Mouse (Mus musculus) lung, postnatal 10 days (tissue): ENCODE results near the gene Myh3.

Experiments used
- DNase-seq: peaks from one replicate; pipeline ENCODE4 v3.0.0; 2021

Myh3 gene

GRCm38 (mm10) chr11:67078000-67078399 lies at the start of gene Myh3:
Gene Myh3 (plus strand): TSS chr11:67078300.
- DNase-seq: no peak

GRCm38 (mm10) chr11:67030904-67031602 lies 47.0 kb upstream of the Myh3 start:
- peak; percentile 14 for DNase-seq

- no peak for DNase-seq
These were observed 46.5 kb upstream of the Myh3 start for GRCm38 (mm10) chr11:67031603-67031915.

GRCm38 (mm10) chr11:67034775-67035485 lies 43.2 kb upstream of the Myh3 start:
- DNase-seq: no peak

GRCm38 (mm10) chr11:67036229-67036628 lies 41.9 kb upstream of the Myh3 start:
- no peak for DNase-seq

- DNase-seq: no peak
These were observed 41.2 kb upstream of the Myh3 start for GRCm38 (mm10) chr11:67036892-67037291.

- DNase-seq: no peak
These were observed 38.3 kb upstream of the Myh3 start for GRCm38 (mm10) chr11:67039799-67040198.

GRCm38 (mm10) chr11:67040483-67040882 lies 37.6 kb upstream of the Myh3 start:
- no peak for DNase-seq

- no peak for DNase-seq
These were observed 35.1 kb upstream of the Myh3 start for GRCm38 (mm10) chr11:67043007-67043406.

GRCm38 (mm10) chr11:67044959-67045358 lies 33.1 kb upstream of the Myh3 start:
- no peak for DNase-seq

- DNase-seq: no peak
These were observed 30.9 kb upstream of the Myh3 start for GRCm38 (mm10) chr11:67047199-67047598.

GRCm38 (mm10) chr11:67048496-67048895 lies 29.6 kb upstream of the Myh3 start:
- no peak for DNase-seq

GRCm38 (mm10) chr11:67049256-67049655 lies 28.8 kb upstream of the Myh3 start:
- no peak for DNase-seq

GRCm38 (mm10) chr11:67051676-67052320 lies 26.3 kb upstream of the Myh3 start:
- DNase-seq: no peak

GRCm38 (mm10) chr11:67052321-67052952 lies 25.7 kb upstream of the Myh3 start, which contains the start of the genes Adprm and Sco1:
Gene Adprm (minus strand): TSS chr11:67052594.
Gene Sco1 (plus strand): TSS chr11:67052670.
- DNase-seq: peak; percentile 94

- no peak for DNase-seq
These were observed 23.2 kb upstream of the Myh3 start for GRCm38 (mm10) chr11:67054754-67055365.

- DNase-seq: no peak
These were observed 16.8 kb upstream of the Myh3 start for GRCm38 (mm10) chr11:67061311-67061710.

- no peak for DNase-seq
These were observed 15.4 kb upstream of the Myh3 start for GRCm38 (mm10) chr11:67062726-67063125.

GRCm38 (mm10) chr11:67067741-67068140 lies 10.4 kb upstream of the Myh3 start:
- no peak for DNase-seq

GRCm38 (mm10) chr11:67072615-67073130 lies 5.4 kb upstream of the Myh3 start:
- DNase-seq: no peak

- DNase-seq: no peak
These were observed 3.1 kb upstream of the Myh3 start for GRCm38 (mm10) chr11:67075036-67075435.

- no peak for DNase-seq
These were observed 1.3 kb upstream of the Myh3 start for GRCm38 (mm10) chr11:67076781-67077180.

- DNase-seq: no peak
These were observed 665 bp upstream of the Myh3 start for GRCm38 (mm10) chr11:67077435-67077834.
